Mouse (Mus musculus): Measurements from ENCODE around the gene Twist2. TPM values are rescaled to one million over a fixed set of nuclear protein-coding genes. Genes with fewer than 3 reads are reported as not detected.

Twist2 gene
- polyA plus RNA-seq (2014; fragmentation: Nextera tagmentation; extraction: Ambion mirVana), result 1.6 and 2.7 TPM in 2 replicates

GRCm38 (mm10) chr1:91800967-91801843, at the start of gene Twist2:
Twist2 (plus strand) TSS chr1:91801461.
- H3K4me3 ChIP-seq (ENCODE audit: control insufficient read depth in 1 of 2, insufficient read depth in 1 of 2, low read depth in 1 of 2, low read length in 2 of 2), result peak within 1 kb of the TSS; percentile 52 to 54
- H3K9ac ChIP-seq (ENCODE audit: low read length), result peak within 1 kb of the TSS; percentile 38; the same call in 1 of the 2 replicates
- WGBS, result under 1% methylated on average over 69 of the region's 77 CpGs
- ATAC-seq (ENCODE audit: insufficient number of reproducible peaks, insufficient read depth, low FRiP score, low read depth), result peak; percentile 10; the same call in 1 of the 2 replicates
- H3K27ac ChIP-seq (replicated peaks in 1 of 2; ENCODE audit: control insufficient read depth in 1 of 2, insufficient read depth in 1 of 2, low read depth in 2 of 2, low read length in 2 of 2), result 0 out of 4 replicates have a peak within 1 kb of the TSS, but pooled peaks of 1 of the 2 experiments have one; percentile 33
- no peaks in the 10 kb centered on the region for H3K9me3 ChIP-seq (ENCODE audit: control insufficient read depth, low read length)
- H3K36me3 ChIP-seq (ENCODE audit: control insufficient read depth, insufficient read depth, low read length), result no peaks in the 10 kb centered on the region
- peaks cover 2 to 11% of the 10 kb centered on the region in 2 experiments; a peak in 3 of 4 replicates for H3K4me1 ChIP-seq (ENCODE audit: control insufficient read depth in 2 of 2, insufficient read depth in 2 of 2, low read length in 2 of 2)
- H3K27me3 ChIP-seq (ENCODE audit: control insufficient read depth, insufficient read depth, low read length), result peaks cover 72% of the 10 kb centered on the region
- peak within 1 kb of the TSS; percentile 87 for H3K4me2 ChIP-seq (ENCODE audit: low read length)

- Histone ChIP-seq H3K4me1 (ENCODE audit: control insufficient read depth in 2 of 2, insufficient read depth in 2 of 2, low read length in 2 of 2) (no peaks in the 10 kb centered on the region), H3K4me3 (ENCODE audit: control insufficient read depth in 1 of 2, insufficient read depth in 1 of 2, low read depth in 1 of 2, low read length in 2 of 2) (no peak overlapping the region), H3K9me3 (ENCODE audit: control insufficient read depth, low read length) (no peaks in the 10 kb centered on the region), H3K4me2 (ENCODE audit: low read length) (no peak overlapping the region), H3K27ac (replicated peaks in 1 of 2; ENCODE audit: control insufficient read depth in 1 of 2, insufficient read depth in 1 of 2, low read depth in 2 of 2, low read length in 2 of 2) (no peak overlapping the region), H3K27me3 (ENCODE audit: control insufficient read depth, insufficient read depth, low read length) (no peaks in the 10 kb centered on the region; the same call in 1 of the 2 replicates), H3K9ac (ENCODE audit: low read length) (no peak overlapping the region), H3K36me3 (ENCODE audit: control insufficient read depth, insufficient read depth, low read length) (no peaks in the 10 kb centered on the region)
- no peak for ATAC-seq (ENCODE audit: insufficient number of reproducible peaks, insufficient read depth, low FRiP score, low read depth)
- WGBS, result 83% methylated on average over 9 of the region's 9 CpGs
Measured at GRCm38 (mm10) chr1:91752931-91753330, 48.3 kb upstream of the Twist2 start.

- no peak overlapping the region; a peak in 1 of 4 replicates for H3K4me3 ChIP-seq (ENCODE audit: control insufficient read depth in 1 of 2, insufficient read depth in 1 of 2, low read depth in 1 of 2, low read length in 2 of 2)
- H3K36me3 ChIP-seq (ENCODE audit: control insufficient read depth, insufficient read depth, low read length), result no peaks in the 10 kb centered on the region
- H3K4me1 ChIP-seq (ENCODE audit: control insufficient read depth in 2 of 2, insufficient read depth in 2 of 2, low read length in 2 of 2), result no peaks in the 10 kb centered on the region
- WGBS, result 0% methylated on average over 9 of the region's 9 CpGs
- H3K9ac ChIP-seq (ENCODE audit: low read length), result no peak overlapping the region
- no peaks in the 10 kb centered on the region for H3K27me3 ChIP-seq (ENCODE audit: control insufficient read depth, insufficient read depth, low read length)
- no peak for ATAC-seq (ENCODE audit: insufficient number of reproducible peaks, insufficient read depth, low FRiP score, low read depth)
- peak overlapping the region; percentile 51 for H3K4me2 ChIP-seq (ENCODE audit: low read length)
- H3K27ac ChIP-seq (replicated peaks in 1 of 2; ENCODE audit: control insufficient read depth in 1 of 2, insufficient read depth in 1 of 2, low read depth in 2 of 2, low read length in 2 of 2), result no peak overlapping the region
- no peaks in the 10 kb centered on the region for H3K9me3 ChIP-seq (ENCODE audit: control insufficient read depth, low read length)
Measured at GRCm38 (mm10) chr1:91755102-91755501, 46.2 kb upstream of the Twist2 start.

GRCm38 (mm10) chr1:91757292-91757691, 44.0 kb upstream of the Twist2 start:
- Histone ChIP-seq H3K36me3 (ENCODE audit: control insufficient read depth, insufficient read depth, low read length) (no peaks in the 10 kb centered on the region), H3K4me2 (ENCODE audit: low read length) (peak overlapping the region; percentile 37), H3K27me3 (ENCODE audit: control insufficient read depth, insufficient read depth, low read length) (no peaks in the 10 kb centered on the region), H3K4me1 (ENCODE audit: control insufficient read depth in 2 of 2, insufficient read depth in 2 of 2, low read length in 2 of 2) (no peaks in the 10 kb centered on the region; a peak in 1 of 4 replicates), H3K9me3 (ENCODE audit: control insufficient read depth, low read length) (no peaks in the 10 kb centered on the region), H3K4me3 (ENCODE audit: control insufficient read depth in 1 of 2, insufficient read depth in 1 of 2, low read depth in 1 of 2, low read length in 2 of 2) (no peak overlapping the region), H3K9ac (ENCODE audit: low read length) (no peak overlapping the region), H3K27ac (replicated peaks in 1 of 2; ENCODE audit: control insufficient read depth in 1 of 2, insufficient read depth in 1 of 2, low read depth in 2 of 2, low read length in 2 of 2) (no peak overlapping the region)
- WGBS, result 53% methylated on average over 16 of the region's 16 CpGs
- ATAC-seq (ENCODE audit: insufficient number of reproducible peaks, insufficient read depth, low FRiP score, low read depth), result no peak

- Histone ChIP-seq H3K27ac (replicated peaks in 1 of 2; ENCODE audit: control insufficient read depth in 1 of 2, insufficient read depth in 1 of 2, low read depth in 2 of 2, low read length in 2 of 2) (no peak overlapping the region), H3K9ac (ENCODE audit: low read length) (no peak overlapping the region), H3K4me1 (ENCODE audit: control insufficient read depth in 2 of 2, insufficient read depth in 2 of 2, low read length in 2 of 2) (no peaks in the 10 kb centered on the region; a peak in 1 of 4 replicates), H3K4me3 (ENCODE audit: control insufficient read depth in 1 of 2, insufficient read depth in 1 of 2, low read depth in 1 of 2, low read length in 2 of 2) (no peak overlapping the region), H3K36me3 (ENCODE audit: control insufficient read depth, insufficient read depth, low read length) (no peaks in the 10 kb centered on the region), H3K9me3 (ENCODE audit: control insufficient read depth, low read length) (no peaks in the 10 kb centered on the region), H3K4me2 (ENCODE audit: low read length) (no peak overlapping the region), H3K27me3 (ENCODE audit: control insufficient read depth, insufficient read depth, low read length) (no peaks in the 10 kb centered on the region)
- WGBS, result 45% methylated on average over 2 of the region's 2 CpGs
- ATAC-seq (ENCODE audit: insufficient number of reproducible peaks, insufficient read depth, low FRiP score, low read depth), result no peak
Measured at GRCm38 (mm10) chr1:91758143-91758542, 43.1 kb upstream of the Twist2 start.

- H3K9ac ChIP-seq (ENCODE audit: low read length), result no peak overlapping the region
- no peak overlapping the region for H3K4me3 ChIP-seq (ENCODE audit: control insufficient read depth in 1 of 2, insufficient read depth in 1 of 2, low read depth in 1 of 2, low read length in 2 of 2)
- H3K27me3 ChIP-seq (ENCODE audit: control insufficient read depth, insufficient read depth, low read length), result no peaks in the 10 kb centered on the region
- H3K36me3 ChIP-seq (ENCODE audit: control insufficient read depth, insufficient read depth, low read length), result no peaks in the 10 kb centered on the region
- H3K4me2 ChIP-seq (ENCODE audit: low read length), result no peak overlapping the region
- no peaks in the 10 kb centered on the region for H3K9me3 ChIP-seq (ENCODE audit: control insufficient read depth, low read length)
- no peaks in the 10 kb centered on the region; a peak in 1 of 4 replicates for H3K4me1 ChIP-seq (ENCODE audit: control insufficient read depth in 2 of 2, insufficient read depth in 2 of 2, low read length in 2 of 2)
- no peak for ATAC-seq (ENCODE audit: insufficient number of reproducible peaks, insufficient read depth, low FRiP score, low read depth)
- H3K27ac ChIP-seq (replicated peaks in 1 of 2; ENCODE audit: control insufficient read depth in 1 of 2, insufficient read depth in 1 of 2, low read depth in 2 of 2, low read length in 2 of 2), result no peak overlapping the region
- 70% methylated on average over 12 of the region's 12 CpGs for WGBS
Measured at GRCm38 (mm10) chr1:91758600-91759515, 42.4 kb upstream of the Twist2 start.
